Mouse (Mus musculus): Measurements from ENCODE around the gene Pou2af1.

GRCm38 (mm10) chr9:51238741-51239385 lies 25.4 kb downstream of the Pou2af1 start:
- TF ChIP-seq CTCF (IDR thresholded peaks at IDR 0.05; ENCODE audit: control insufficient read depth, insufficient read depth, insufficient replicate concordance, low read depth, low read length), result no peak
- TF ChIP-seq POLR2A (IDR thresholded peaks at IDR 0.05; ENCODE audit: control insufficient read depth, low read depth, low read length), result no peak

Data from testis, adult 2 months (tissue).